Mouse (Mus musculus): ENCODE measurements around the gene Klc4.

DNA sequence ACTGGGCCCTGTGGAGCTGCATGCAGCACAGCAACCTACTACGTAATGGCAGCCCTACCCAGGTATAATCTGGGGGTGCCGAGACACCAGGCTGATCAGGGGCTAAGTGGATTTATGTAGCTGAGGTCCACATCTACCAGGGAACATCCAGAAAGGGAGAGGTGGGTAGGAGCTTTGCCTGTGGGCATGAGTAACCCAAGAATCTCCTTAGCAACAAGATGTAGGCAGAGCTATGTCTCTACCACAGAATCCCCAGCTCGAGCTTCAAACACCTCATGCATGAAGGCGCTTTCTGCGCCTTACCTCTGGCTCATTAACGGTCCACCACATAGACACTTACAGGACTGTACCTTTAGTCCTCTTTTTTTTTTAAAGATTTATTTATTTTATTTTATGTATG lies 50.5 kb downstream of the Klc4 start:
- TF ChIP-seq ELF1 (IDR thresholded peaks at IDR 0.05; ENCODE audit: low read depth, low read length) (no peak), USF2 (IDR thresholded peaks at IDR 0.05; ENCODE audit: borderline replicate concordance in 1 of 2, insufficient read depth in 1 of 2, low read depth in 1 of 2, low read length in 2 of 2) (no peak)
